Mouse (Mus musculus) kidney, adult 2 months (tissue): Measurements from ENCODE around the gene Rnf145. TPM values are rescaled to one million over a fixed set of nuclear protein-coding genes. Genes with fewer than 3 reads are reported as not detected.
A peak's percentile ranks its signal among the peaks of the same experiment; 100 is the strongest.

Experiments used
- DNase-seq: peaks from one replicate; pipeline ENCODE4 v3.0.0; 2021
- H3K27ac ChIP-seq: fragments of 200-500 bp; 2 replicates; pipeline ENCODE4 v1.5.1; 2012; ENCODE audit warnings: low read depth, low read length, control low read depth, inconsistent platforms; ENCODE audit not compliant: insufficient read depth
- H3K27me3 ChIP-seq: fragments of 200-500 bp; replicated peaks from 2 replicates; pipeline ENCODE4 v1.6.1; 2012; ENCODE audit warnings: mild to moderate bottlenecking, moderate library complexity, low read length, inconsistent platforms; ENCODE audit not compliant: control insufficient read depth, insufficient read depth
- H3K36me3 ChIP-seq: fragments of 200-500 bp; 2 replicates; pipeline ENCODE4 v1.6.1; 2012; ENCODE audit warnings: mild to moderate bottlenecking, moderate library complexity, low read length, inconsistent platforms; ENCODE audit not compliant: control insufficient read depth, insufficient read depth
- H3K4me1 ChIP-seq: fragments of 200-500 bp; 2 replicates; pipeline ENCODE4 v1.6.1; 2011; ENCODE audit warnings: low read length; ENCODE audit not compliant: control insufficient read depth, insufficient read depth
- H3K4me3 ChIP-seq: fragments of 200-500 bp; 2 replicates; pipeline ENCODE4 v1.5.1; 2011; ENCODE audit warnings: mild to moderate bottlenecking, low read depth, low read length, control low read depth; ENCODE audit not compliant: insufficient read depth
- CTCF ChIP-seq: fragments of 200-500 bp; conservative IDR thresholded peaks from 2 replicates; pipeline ENCODE4 v1.5.1; 2011; ENCODE audit warnings: low read depth, mild to moderate bottlenecking, control low read depth, low read length, moderate library complexity, mixed read lengths; ENCODE audit not compliant: insufficient read depth, insufficient read length
- POLR2A ChIP-seq: fragments of 200-500 bp; IDR thresholded peaks from one replicate; pipeline ENCODE4 v1.6.1; 2011; ENCODE audit warnings: low read depth, low read length, control low read depth
- WGBS: fragments of 180-500 bp; shearing (Covaris S2); methylation state at CpG from one replicate; pipeline ENCODE4 v1.1.7; 2018; 5-methylcytosine and 5-hydroxymethylcytosine counted together
- polyA plus RNA-seq: library from polyadenylated mRNA; depleted of rRNA; stranded (reverse); fragments of >200 nt; gene quantifications from 2 replicates; pipeline ENCODE4 v1.2.3, GENCODE M21; 2012

The Rnf145 gene
- polyA plus RNA-seq, 1 experiment, result 62.1 TPM

GRCm38 (mm10) chr11:44478382-44478781, 40.4 kb upstream of the Rnf145 start:
- no peaks in the 10 kb centered on the region for H3K36me3 ChIP-seq
- H3K27me3 ChIP-seq, result no peaks in the 10 kb centered on the region
- DNase-seq, result no peak
- H3K4me3 ChIP-seq, result no peak overlapping the region
- no peak overlapping the region for H3K27ac ChIP-seq
- no peaks in the 10 kb centered on the region for H3K4me1 ChIP-seq
- WGBS, result 85% methylated on average over 4 of the region's 4 CpGs
- TF ChIP-seq POLR2A (no peak), CTCF (no peak)

- WGBS, result 79% methylated on average over 6 of the region's 6 CpGs
- Histone ChIP-seq H3K27ac (no peak overlapping the region), H3K36me3 (no peaks in the 10 kb centered on the region), H3K4me1 (no peaks in the 10 kb centered on the region), H3K4me3 (no peak overlapping the region), H3K27me3 (no peaks in the 10 kb centered on the region)
- TF ChIP-seq POLR2A, result no peak
- TF ChIP-seq CTCF, result no peak
- DNase-seq, result no peak
Observed at GRCm38 (mm10) chr11:44480246-44480645, 38.5 kb upstream of the Rnf145 start.

GRCm38 (mm10) chr11:44485089-44485736, 33.6 kb upstream of the Rnf145 start:
- no peak for DNase-seq
- Histone ChIP-seq H3K4me3 (no peak overlapping the region), H3K36me3 (no peaks in the 10 kb centered on the region), H3K4me1 (no peaks in the 10 kb centered on the region), H3K27me3 (no peaks in the 10 kb centered on the region), H3K27ac (no peak overlapping the region)
- TF ChIP-seq POLR2A (no peak), CTCF (no peak)
- WGBS, result 87% methylated on average over 7 of the region's 7 CpGs

GRCm38 (mm10) chr11:44489117-44489516, 29.6 kb upstream of the Rnf145 start:
- no peak overlapping the region for H3K27ac ChIP-seq
- DNase-seq, result no peak
- 98% methylated on average over 1 of the region's 1 CpGs for WGBS

GRCm38 (mm10) chr11:44494643-44495323, 24.0 kb upstream of the Rnf145 start:
- no peak overlapping the region for H3K4me3 ChIP-seq
- H3K27ac ChIP-seq, result no peak overlapping the region
- WGBS, result 88% methylated on average over 5 of the region's 5 CpGs

More at GRCm38 (mm10) chr11:44489117-44489516, 29.6 kb upstream of the Rnf145 start:
- Histone ChIP-seq H3K27me3 (no peaks in the 10 kb centered on the region), H3K4me1 (no peaks in the 10 kb centered on the region), H3K36me3 (no peaks in the 10 kb centered on the region), H3K4me3 (no peak overlapping the region)
- TF ChIP-seq CTCF (no peak), POLR2A (no peak)

GRCm38 (mm10) chr11:44496217-44496616, 22.5 kb upstream of the Rnf145 start:
- no peak for TF ChIP-seq CTCF
- no peak for TF ChIP-seq POLR2A
- Histone ChIP-seq H3K4me1 (no peaks in the 10 kb centered on the region), H3K36me3 (no peaks in the 10 kb centered on the region), H3K4me3 (no peak overlapping the region), H3K27me3 (no peaks in the 10 kb centered on the region), H3K27ac (peak overlapping the region; percentile 45)
- WGBS, result 39% methylated on average over 3 of the region's 3 CpGs
- peak; percentile 33 for DNase-seq

More at GRCm38 (mm10) chr11:44494643-44495323, 24.0 kb upstream of the Rnf145 start:
- H3K36me3 ChIP-seq, result no peaks in the 10 kb centered on the region
- H3K27me3 ChIP-seq, result no peaks in the 10 kb centered on the region
- TF ChIP-seq POLR2A (no peak), CTCF (no peak)
- DNase-seq, result no peak
- H3K4me1 ChIP-seq, result no peaks in the 10 kb centered on the region

GRCm38 (mm10) chr11:44498412-44499272, 20.1 kb upstream of the Rnf145 start:
- TF ChIP-seq CTCF, result no peak
- no peak for TF ChIP-seq POLR2A
- no peaks in the 10 kb centered on the region for H3K4me1 ChIP-seq
- WGBS, result 69% methylated on average over 13 of the region's 13 CpGs

More at GRCm38 (mm10) chr11:44498412-44499272, 20.1 kb upstream of the Rnf145 start:
- no peaks in the 10 kb centered on the region for H3K36me3 ChIP-seq
- DNase-seq, result no peak
- H3K4me3 ChIP-seq, result no peak overlapping the region
- no peak overlapping the region for H3K27ac ChIP-seq
- no peaks in the 10 kb centered on the region for H3K27me3 ChIP-seq
